Mouse (Mus musculus) intestine, postnatal 0 days (tissue): ENCODE results near the gene Ift122. TPM values are rescaled to one million over a fixed set of nuclear protein-coding genes. Genes with fewer than 3 reads are reported as not detected.

Experiments used
- ATAC-seq: fragments of 200-750 bp; cut with Nextera tagmentation; 2 replicates; pipeline ENCODE4 v1.8.0; 2017; ENCODE audit warnings: mild to moderate bottlenecking, moderate TSS enrichment, moderate library complexity
- H3K27ac ChIP-seq: fragments of 300-500 bp; sonication (generic); 2 replicates; pipeline ENCODE4 v1.5.1; 2014; ENCODE audit warnings: mild to moderate bottlenecking, low read depth, low read length, moderate library complexity
- H3K27me3 ChIP-seq: fragments of 300-500 bp; sonication (generic); replicated peaks from 2 replicates; pipeline ENCODE4 v1.6.1; 2014; ENCODE audit warnings: low read length, mixed read lengths; ENCODE audit not compliant: control insufficient read depth, insufficient read depth
- H3K36me3 ChIP-seq: fragments of 300-500 bp; sonication (generic); 2 replicates; pipeline ENCODE4 v1.6.1; 2014; ENCODE audit warnings: mild to moderate bottlenecking, moderate library complexity; ENCODE audit not compliant: control insufficient read depth, insufficient read depth
- H3K4me1 ChIP-seq: fragments of 300-500 bp; sonication (generic); replicated peaks from 2 replicates; pipeline ENCODE4 v1.6.1; 2014; ENCODE audit warnings: antibody characterized with exemption, low read length, mixed read lengths; ENCODE audit not compliant: control insufficient read depth, insufficient read depth
- H3K4me2 ChIP-seq: fragments of 300-500 bp; sonication (generic); replicated peaks from 2 replicates; pipeline ENCODE4 v1.6.1; 2014; ENCODE audit warnings: low read depth, mild to moderate bottlenecking, moderate library complexity
- H3K4me3 ChIP-seq: fragments of 300-500 bp; sonication (generic); 2 replicates; pipeline ENCODE4 v1.5.1; 2014; ENCODE audit warnings: low read depth, low read length
- H3K9ac ChIP-seq: fragments of 300-500 bp; sonication (generic); 2 replicates; pipeline ENCODE4 v1.6.1; 2014; ENCODE audit warnings: mild to moderate bottlenecking, low read depth, low read length
- H3K9me3 ChIP-seq: fragments of 300-500 bp; sonication (generic); 2 replicates; pipeline ENCODE4 v1.6.1; 2016; ENCODE audit warnings: mixed run types; ENCODE audit not compliant: control insufficient read depth
- CTCF ChIP-seq: sonication (generic); IDR thresholded peaks from 2 replicates; pipeline ENCODE4 v1.5.1; 2016; ENCODE audit warnings: low read depth, mild to moderate bottlenecking, control low read depth, antibody characterized with exemption, moderate library complexity
- WGBS: fragments of 180-500 bp; shearing (Covaris S2); extraction: QIAGEN DNeasy Blood & Tissue Kit; methylation state at CpG from one replicate; pipeline ENCODE4 v1.1.7; 2014; 5-methylcytosine and 5-hydroxymethylcytosine counted together
- polyA plus RNA-seq: library from polyadenylated mRNA; unstranded; fragments of >200 nt; fragmentation: Nextera tagmentation; extraction: Ambion mirVana; gene quantifications from 2 replicates; pipeline ENCODE4 v1.2.1, GENCODE M21; 2015

Gene Ift122
- polyA plus RNA-seq, 1 experiment from 2014 or later: 3.0 TPM

DNA sequence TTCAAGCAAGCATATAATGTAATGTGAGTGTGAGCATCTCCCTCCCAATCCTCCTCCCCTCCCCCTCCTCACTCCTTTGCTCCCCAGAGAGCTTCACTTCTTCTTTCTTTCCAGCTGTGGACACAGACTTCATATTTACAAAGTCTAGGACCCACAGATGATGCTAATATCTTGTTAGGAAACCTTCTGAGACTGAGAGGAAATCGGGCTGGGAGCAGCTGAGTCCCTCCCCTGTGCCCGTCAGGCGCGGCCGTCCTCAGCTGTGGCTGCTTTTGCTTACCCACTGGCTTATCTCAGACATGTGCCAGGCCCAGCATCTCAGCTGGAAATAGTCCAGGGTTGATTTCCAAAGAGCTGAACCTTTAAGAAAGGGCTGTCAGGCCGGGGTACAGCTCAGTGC is 93.1 kb downstream of the Ift122 start:
- Histone ChIP-seq H3K9ac (no peak overlapping the region), H3K4me1 (no peaks in the 10 kb centered on the region), H3K27me3 (no peaks in the 10 kb centered on the region), H3K4me3 (no peak overlapping the region), H3K9me3 (no peaks in the 10 kb centered on the region), H3K27ac (no peak overlapping the region), H3K36me3 (no peaks in the 10 kb centered on the region), H3K4me2 (no peak overlapping the region)
- WGBS: 46% methylated on average over 6 of the region's 6 CpGs
- TF ChIP-seq CTCF: no peak
- ATAC-seq: no peak

- Histone ChIP-seq H3K9me3 (no peaks in the 10 kb centered on the region), H3K4me2 (no peak overlapping the region), H3K4me1 (peaks cover 3% of the 10 kb centered on the region), H3K36me3 (0 out of 2 replicates have a peak, but pooled peaks cover 6% of the 10 kb centered on the region), H3K27ac (no peak overlapping the region), H3K4me3 (no peak overlapping the region), H3K27me3 (no peaks in the 10 kb centered on the region), H3K9ac (no peak overlapping the region)
- ATAC-seq: no peak
- TF ChIP-seq CTCF: no peak
- 83% methylated on average over 9 of the region's 9 CpGs for WGBS
Measured at GRCm38 (mm10) chr6:115954506-115955074, 101.3 kb downstream of the Ift122 start.

DNA sequence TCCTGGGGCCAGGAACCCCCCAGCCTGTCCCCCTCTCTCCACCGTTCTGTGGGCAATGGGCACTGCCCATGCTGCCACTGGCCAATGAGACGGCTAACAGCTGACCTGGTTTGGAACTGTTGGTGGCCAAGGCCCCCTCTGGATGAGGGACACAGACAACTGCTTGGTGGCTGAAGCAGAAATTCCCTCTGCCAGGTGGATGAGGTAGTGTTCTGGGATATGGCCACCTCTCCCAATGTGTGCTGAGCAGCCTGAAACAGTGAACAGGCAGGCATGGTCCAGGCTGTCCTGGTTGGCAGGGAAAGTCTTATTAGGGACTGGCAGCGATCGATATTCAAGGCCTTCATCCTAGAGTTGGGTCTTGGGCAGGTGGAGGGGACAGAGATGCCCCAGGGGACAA is 101.9 kb downstream of the Ift122 start:
- Histone ChIP-seq H3K27ac (no peak overlapping the region), H3K4me3 (no peak overlapping the region), H3K4me1 (peaks cover 3% of the 10 kb centered on the region), H3K4me2 (no peak overlapping the region), H3K9me3 (no peaks in the 10 kb centered on the region), H3K36me3 (0 out of 2 replicates have a peak, but pooled peaks cover 6% of the 10 kb centered on the region), H3K27me3 (no peaks in the 10 kb centered on the region), H3K9ac (no peak overlapping the region)
- no peak for ATAC-seq
- WGBS: 90% methylated on average over 4 of the region's 4 CpGs
- no peak for TF ChIP-seq CTCF

DNA sequence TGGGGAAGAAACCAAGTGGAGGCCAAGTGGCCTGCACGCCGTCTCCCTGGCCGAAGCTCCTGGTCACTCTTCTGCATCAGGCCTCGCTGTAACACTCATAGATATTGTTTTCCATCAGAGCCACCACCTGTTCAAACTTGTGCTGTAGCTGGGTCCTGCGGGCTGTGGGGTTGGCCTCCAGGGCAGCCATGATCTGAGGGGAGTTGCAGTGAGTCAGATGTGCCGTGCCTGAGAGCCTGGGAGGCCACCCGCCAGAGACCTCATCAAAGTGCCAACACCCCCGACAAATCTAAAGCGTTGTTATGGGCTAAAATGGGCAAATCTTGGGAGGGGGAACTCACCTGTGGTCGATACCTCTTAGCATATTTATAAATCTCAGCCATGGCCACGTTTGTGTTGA is 102.4 kb downstream of the Ift122 start:
- WGBS: 85% methylated on average over 11 of the region's 11 CpGs
- TF ChIP-seq CTCF: no peak

GRCm38 (mm10) chr6:115956418-115956921 is 103.2 kb downstream of the Ift122 start:
- Histone ChIP-seq H3K4me3 (no peak overlapping the region), H3K9me3 (no peaks in the 10 kb centered on the region), H3K4me1 (peaks cover 3% of the 10 kb centered on the region), H3K27ac (0 out of 2 replicates have a peak overlapping the region, but pooled peaks have one; percentile 35), H3K36me3 (peaks cover 12% of the 10 kb centered on the region; the same call in 1 of the 2 replicates), H3K9ac (no peak overlapping the region), H3K4me2 (no peak overlapping the region), H3K27me3 (no peaks in the 10 kb centered on the region)
- TF ChIP-seq CTCF: peak; percentile 51
- ATAC-seq: no peak; the same call in 1 of the 2 replicates
- 48% methylated on average over 13 of the region's 13 CpGs for WGBS

More for the DNA sequence above, 102.4 kb downstream of the Ift122 start:
- ATAC-seq: no peak
- Histone ChIP-seq H3K9me3 (no peaks in the 10 kb centered on the region), H3K27ac (no peak overlapping the region), H3K36me3 (peaks cover 11% of the 10 kb centered on the region; the same call in 1 of the 2 replicates), H3K4me1 (peaks cover 3% of the 10 kb centered on the region), H3K4me3 (no peak overlapping the region), H3K27me3 (no peaks in the 10 kb centered on the region), H3K9ac (no peak overlapping the region), H3K4me2 (no peak overlapping the region)

DNA sequence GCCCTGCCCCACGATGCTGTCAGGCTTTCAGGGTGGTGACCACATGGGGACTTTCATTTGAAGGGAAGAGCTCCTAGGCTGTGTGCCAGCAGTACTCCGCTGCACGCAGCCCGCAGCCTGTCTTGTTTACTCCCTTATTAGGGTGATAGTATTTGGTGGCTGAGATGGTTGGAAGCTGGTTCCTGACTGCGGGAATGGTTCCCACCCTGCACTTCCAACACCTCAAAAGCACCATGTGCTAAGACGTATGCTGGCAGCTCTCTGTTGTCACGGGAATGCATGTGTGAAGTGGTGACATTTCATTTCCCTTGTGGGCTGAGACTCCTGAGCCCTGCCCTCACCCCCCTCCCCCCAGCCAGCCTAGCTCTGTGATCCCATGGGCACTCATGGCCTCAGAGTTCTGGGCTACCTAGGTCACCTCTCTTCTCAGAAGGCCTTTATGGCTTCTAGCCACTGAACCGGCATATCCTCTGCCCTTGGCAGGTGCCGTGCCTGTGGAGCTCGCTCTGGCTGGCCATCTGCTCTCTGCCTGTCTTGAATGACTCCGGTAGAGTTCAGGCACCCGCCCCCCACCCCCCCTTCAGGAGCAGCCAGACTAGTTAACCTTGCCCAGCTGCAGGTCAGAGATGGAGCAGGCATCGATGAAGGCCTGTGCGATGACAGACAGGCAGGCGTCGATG is 103.8 kb downstream of the Ift122 start:
- Histone ChIP-seq H3K27ac (peak overlapping the region; percentile 35), H3K36me3 (peaks cover 12% of the 10 kb centered on the region; the same call in 1 of the 2 replicates), H3K9me3 (no peaks in the 10 kb centered on the region), H3K4me3 (no peak overlapping the region), H3K9ac (no peak overlapping the region), H3K27me3 (no peaks in the 10 kb centered on the region), H3K4me2 (no peak overlapping the region), H3K4me1 (peaks cover 3% of the 10 kb centered on the region)
- peak; percentile 55 for ATAC-seq
- WGBS: 50% methylated on average over 16 of the region's 16 CpGs
- no peak for TF ChIP-seq CTCF
